Mouse (Mus musculus) small intestine, adult 2 months (tissue): ENCODE data around the gene Tnfsfm13.

Source experiments
- CTCF ChIP-seq: fragments of 200-500 bp; IDR thresholded peaks from 2 replicates; pipeline ENCODE4 v1.5.1; 2012; ENCODE audit warnings: low read depth, mild to moderate bottlenecking, control low read depth, inconsistent platforms, low read length, moderate library complexity, mixed read lengths; ENCODE audit not compliant: insufficient replicate concordance, insufficient read length; ENCODE audit errors: extremely low read depth
- POLR2A ChIP-seq: fragments of 200-500 bp; IDR thresholded peaks from 2 replicates; pipeline ENCODE4 v1.6.1; 2012; ENCODE audit warnings: low read depth, mild to moderate bottlenecking, control low read depth, inconsistent platforms, low read length, moderate library complexity

- TF ChIP-seq CTCF (no peak), POLR2A (no peak)
Observed at GRCm38 (mm10) chr11:69635471-69635870, 60.4 kb downstream of the Tnfsfm13 start.
